Mouse (Mus musculus) liver, adult 2 months (tissue): ENCODE measurements at regions not wholly inside any gene's neighbourhood (a gene's known extent, or its start where the extent isn't known, plus 50 kb on each side); places are given as distances from the start of the nearest gene placed in this dataset.

Source experiments
- CTCF ChIP-seq: fragments of 200-500 bp; IDR thresholded peaks from 2 replicates; pipeline ENCODE4 v1.5.1; 2011; ENCODE audit warnings: low read depth, low read length, control low read depth
- POLR2A ChIP-seq: fragments of 200-500 bp; IDR thresholded peaks from 2 replicates; pipeline ENCODE4 v1.6.1; 2011; ENCODE audit warnings: low read length, control low read depth; ENCODE audit not compliant: insufficient read depth; ENCODE audit errors: extremely low read depth

GRCm38 (mm10) chr4:55650186-55650585 lies 117.9 kb upstream of the Klf4 start:
- TF ChIP-seq CTCF, result no peak
- no peak for TF ChIP-seq POLR2A
